Mouse (Mus musculus) cerebellum, adult 9-10 months (tissue): ENCODE results near the gene Slc25a45.

ENCODE experiments used
- DNase-seq: peaks from one replicate; pipeline ENCODE4 v3.0.0; 2022

Slc25a45 gene

GRCm38 (mm10) chr19:5893282-5894001 lies 15.8 kb downstream of the Slc25a45 start:
- peak; percentile 49 for DNase-seq

DNA sequence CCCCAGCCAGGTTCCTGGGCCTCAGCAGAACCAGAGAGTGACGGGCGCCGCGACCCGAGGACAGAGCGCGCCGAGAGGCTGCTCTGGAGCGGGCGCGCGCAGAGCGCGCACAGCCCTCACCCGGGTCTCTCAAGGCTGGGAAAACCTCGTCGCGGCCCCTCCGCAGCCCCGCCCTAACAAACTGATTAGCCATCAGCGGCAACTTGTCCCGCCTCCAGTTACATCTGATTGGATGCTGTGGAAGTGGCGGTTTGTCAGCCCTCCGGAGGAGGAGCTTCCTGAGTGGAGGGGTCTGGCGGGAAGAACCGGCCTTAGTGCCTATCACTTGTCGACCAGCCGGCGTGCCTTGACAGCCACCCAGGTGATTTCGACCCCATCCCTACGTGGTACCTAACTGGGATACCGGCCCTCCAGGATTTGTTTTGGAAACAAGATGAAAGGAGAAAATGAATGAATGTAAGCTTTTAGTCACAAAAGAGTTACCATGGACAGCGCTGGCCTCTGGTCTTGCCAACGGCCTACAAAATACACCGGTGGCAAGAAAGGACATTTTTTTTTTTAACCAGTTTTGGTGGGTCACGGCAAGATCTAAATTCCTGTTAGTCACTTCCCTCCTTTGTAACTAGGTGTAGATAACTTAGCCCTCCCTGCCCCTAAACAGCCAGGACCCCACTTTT lies 16.5 kb downstream of the Slc25a45 start, which contains the start of gene Tigd3:
Gene Tigd3 (minus strand): TSS at position 148 of the 677 bp plus-strand sequence.
- peak; percentile 96 for DNase-seq

DNA sequence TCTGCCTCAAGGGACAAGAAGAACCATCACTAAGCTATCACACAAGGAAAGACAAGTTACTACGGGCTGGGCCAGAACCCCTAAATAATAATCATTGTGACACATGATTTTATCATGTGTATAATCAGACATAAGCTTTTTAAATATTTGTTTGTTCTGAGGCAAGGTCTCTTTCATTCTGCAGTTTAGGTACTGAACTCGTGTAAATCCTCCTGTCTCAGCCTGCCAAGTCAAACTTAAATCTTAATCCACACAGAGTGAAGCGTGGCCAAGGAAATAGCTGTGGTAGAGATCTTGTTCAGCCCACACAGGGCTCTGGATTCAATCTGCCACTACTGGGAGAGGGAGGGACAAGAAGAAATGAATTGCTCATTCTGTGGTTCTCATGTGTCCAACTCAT lies 29.7 kb downstream of the Slc25a45 start:
- DNase-seq = no peak

- DNase-seq = no peak
These were observed 32.6 kb downstream of the Slc25a45 start for GRCm38 (mm10) chr19:5910221-5910620.

GRCm38 (mm10) chr19:5911430-5912102 lies 34.0 kb downstream of the Slc25a45 start:
- no peak for DNase-seq

DNA sequence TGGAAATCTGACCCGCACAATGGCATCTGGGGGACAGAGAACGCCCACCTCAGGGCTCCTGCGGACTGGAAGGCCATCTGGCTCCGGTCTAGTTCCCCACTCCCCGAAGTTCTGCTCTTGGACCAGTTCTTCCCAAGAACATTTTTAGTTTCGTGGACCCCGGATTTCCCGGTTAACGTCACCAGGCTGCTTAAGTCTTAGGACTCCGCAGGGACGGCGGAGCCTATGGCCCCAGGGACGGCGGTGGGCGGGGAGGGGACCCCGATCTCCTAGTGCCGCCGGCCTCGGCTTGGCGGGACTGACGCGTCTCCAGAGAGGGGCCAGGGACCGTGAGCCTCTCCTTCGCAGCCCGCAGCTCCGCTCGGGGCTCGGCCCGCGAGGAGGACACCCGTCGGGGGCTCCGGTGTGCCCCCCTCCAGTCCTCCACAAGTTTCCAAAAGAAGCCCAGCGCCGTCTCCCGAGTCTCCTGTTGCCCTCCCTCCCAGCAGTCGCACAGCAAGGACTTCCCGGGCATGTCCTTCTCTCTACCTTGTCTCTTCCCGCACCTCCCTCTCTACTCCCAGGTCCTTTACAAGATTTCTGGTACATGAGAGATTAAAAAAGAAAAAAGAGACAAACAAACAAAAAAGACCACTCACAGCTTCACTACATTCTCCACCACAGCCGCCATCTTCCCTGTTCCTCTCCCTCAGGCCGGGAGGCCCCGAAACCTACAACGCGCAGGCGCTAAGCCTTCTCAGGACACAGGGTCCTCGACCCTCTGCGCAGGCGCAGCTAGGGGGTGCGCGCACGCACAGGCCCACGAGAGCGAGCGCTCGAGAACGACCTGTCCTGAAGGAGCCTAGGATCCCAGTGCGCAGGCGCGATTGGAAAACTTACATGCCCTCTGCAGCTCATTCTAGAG lies 34.7 kb downstream of the Slc25a45 start:
- DNase-seq = peak; percentile 99

DNA sequence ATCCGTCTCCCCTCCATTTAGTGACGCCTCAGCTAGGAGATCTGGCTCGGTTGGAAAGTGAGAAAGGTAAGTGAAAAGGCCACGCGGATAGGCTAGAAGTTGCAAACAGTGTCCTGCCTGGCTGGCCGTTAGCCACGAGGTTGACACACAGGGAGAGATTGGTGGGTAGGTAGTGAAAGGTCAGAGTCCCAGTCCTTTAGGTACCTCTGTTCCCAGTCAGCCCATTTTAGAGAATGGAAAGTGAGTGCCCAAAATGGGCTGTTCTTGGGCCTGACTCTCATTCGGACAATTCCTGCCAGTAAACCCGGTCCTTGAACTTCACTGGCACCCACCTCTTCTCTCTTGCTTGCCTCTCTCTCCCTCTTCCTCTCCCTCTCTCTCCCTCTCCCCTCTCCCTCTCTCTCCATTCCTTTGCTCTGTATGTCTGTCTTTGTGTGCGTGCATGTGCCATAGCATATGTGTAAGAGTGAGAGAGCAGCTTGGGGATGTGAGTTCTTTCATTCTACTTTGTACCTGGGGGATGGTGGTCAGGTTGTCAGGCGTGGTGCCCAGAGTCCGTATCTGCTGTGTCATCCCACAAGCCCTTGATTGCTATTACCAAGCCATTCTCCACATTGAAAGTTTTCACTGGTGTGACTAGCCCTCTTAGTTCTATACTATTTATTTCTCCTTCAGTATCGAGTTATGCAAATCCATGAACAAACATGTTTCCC lies 35.6 kb downstream of the Slc25a45 start, which contains the start of gene Dpf2:
Gene Dpf2 (minus strand): TSS at position 4 of the 713 bp plus-strand sequence.
- no peak for DNase-seq

DNA sequence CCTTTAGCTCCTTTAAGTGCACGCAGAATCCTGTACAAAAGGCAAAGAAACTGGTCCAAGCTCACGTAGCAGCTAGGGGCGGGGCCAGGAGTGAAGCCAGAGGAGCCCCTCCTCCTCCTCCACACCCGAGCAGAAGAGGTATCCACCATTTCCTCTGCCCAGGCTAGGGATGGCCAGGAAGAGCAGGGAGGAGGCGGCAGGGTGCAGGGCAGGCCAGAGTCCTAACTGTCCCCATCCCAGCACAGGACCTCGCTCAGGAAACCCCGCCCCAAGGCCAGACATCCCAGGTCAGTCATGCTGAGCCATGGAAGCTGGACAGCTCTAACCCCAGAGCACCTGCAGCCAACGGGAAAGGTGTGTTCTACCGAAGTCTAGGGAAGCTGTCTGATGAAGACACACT lies 44.1 kb downstream of the Slc25a45 start:
- DNase-seq = no peak

DNA sequence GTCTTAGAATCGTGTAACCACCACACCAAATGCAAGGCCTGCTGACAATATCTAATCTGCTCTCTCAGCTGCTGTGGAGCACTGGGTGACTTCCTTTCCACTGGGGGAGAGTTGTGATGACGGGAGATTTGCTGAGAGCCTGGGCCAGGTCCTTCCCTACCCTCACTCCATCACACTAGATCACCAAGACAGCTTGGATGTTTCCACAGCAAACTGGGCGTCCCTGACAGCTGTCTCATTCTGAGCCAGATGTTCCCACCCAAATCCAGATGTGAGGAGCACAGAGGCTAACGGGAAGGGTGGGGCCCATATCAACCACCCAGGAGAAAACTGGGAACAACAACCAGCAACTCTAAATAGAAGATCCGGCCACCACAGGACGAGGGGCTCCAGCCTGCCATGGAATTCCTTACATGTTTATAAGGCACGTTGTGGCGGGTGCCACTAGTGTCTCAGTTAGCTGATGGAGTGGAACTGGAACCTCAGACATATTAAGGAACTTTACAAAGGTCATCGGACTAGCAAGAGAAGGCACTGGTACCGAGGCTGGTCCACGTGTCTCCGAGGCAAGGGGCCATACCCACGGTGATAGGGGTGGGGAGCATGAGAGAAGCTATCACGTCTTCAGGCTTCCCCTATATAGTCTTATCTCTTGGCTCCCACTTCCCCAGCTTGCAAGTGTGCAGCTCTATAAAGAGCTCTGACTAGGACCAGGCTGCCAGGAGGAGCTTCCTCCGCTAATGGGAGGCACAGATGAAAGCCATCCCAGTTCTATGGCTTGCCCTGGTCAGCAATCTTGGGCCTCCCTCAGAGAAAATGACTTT lies 44.7 kb downstream of the Slc25a45 start:
- DNase-seq = no peak

- no peak for DNase-seq
These were observed 45.4 kb downstream of the Slc25a45 start for GRCm38 (mm10) chr19:5922963-5923362.

DNA sequence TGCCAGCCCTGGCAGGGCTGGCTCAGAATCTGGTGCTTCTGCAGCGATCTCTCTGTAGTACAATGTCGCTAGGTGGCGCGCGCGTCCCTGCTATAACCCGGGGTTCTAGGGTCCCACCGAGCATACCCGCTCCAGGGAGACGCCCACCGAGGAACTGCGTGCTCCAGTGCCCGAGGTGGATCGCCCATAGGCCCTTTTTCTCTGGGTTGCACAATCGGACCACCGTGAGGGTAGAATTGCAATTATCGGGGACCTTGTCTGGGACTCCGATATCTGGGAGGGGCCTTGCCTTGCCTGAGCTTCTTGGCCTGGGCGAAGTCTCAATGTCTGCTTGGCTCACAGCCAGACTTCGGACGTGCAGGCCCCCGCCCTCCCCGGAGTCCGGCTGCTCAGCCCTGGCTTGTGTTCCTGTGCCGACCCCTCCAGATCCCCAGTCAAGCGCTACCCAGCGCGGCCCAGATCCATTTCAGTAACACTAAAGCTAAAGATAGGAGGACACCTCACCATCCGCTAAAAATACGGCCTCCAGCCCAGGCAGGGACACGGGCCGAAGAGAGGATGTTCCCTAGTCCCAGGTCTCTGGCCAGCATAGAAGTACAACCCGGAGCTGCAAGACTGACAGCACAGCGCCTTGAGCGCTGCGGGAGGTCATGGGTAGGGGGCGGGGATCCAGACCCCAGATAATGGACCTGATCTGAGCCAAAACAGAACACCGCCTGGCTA lies 46.5 kb downstream of the Slc25a45 start:
- DNase-seq = peak; percentile 90

DNA sequence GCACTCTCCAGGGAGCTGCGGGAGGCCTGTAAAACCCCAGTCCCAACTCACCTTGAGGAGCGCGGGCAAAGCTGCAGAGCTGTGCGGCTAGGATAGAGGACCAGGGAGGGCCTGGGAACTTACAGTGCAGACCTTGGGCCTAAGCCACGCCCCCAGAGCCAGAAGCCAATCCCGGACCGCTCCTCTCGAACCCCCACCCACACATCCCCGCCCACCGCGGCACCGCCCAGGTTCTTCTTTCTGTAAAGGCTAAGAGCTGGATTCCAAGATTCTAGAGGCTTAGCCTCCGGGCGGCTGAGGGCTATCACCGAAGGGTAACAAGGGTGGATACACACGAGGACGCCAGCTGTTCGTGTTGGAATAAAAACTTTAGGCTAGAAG lies 47.1 kb downstream of the Slc25a45 start, which contains the start of gene Cdc42ep2:
Gene Cdc42ep2 (minus strand): TSS at position 104 of the 381 bp plus-strand sequence.
- peak; percentile 95 for DNase-seq

- no peak for DNase-seq
These were observed 47.8 kb downstream of the Slc25a45 start for GRCm38 (mm10) chr19:5925311-5925855.

DNA sequence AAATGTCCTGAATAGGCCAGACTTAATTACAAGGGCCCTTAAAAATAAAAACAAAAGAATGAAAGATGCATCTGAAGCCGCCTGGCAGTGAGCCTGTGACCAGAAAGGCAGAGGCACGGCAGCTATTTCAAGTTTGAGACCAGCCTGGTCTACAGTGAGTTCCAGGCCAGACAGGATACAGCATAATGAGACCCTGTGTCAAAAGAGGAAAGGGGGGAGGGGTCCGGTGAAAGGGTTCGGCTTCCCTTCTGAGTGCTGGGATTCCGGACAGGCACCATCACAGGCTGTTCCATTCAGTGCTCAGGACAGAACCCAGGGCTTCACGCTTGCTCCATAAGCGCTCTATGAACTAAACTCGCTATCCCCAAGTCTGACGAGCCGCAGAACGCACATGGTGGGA lies 49.4 kb downstream of the Slc25a45 start:
- DNase-seq = no peak

- DNase-seq = no peak
These were observed 49.9 kb downstream of the Slc25a45 start for GRCm38 (mm10) chr19:5927532-5927931.

DNA sequence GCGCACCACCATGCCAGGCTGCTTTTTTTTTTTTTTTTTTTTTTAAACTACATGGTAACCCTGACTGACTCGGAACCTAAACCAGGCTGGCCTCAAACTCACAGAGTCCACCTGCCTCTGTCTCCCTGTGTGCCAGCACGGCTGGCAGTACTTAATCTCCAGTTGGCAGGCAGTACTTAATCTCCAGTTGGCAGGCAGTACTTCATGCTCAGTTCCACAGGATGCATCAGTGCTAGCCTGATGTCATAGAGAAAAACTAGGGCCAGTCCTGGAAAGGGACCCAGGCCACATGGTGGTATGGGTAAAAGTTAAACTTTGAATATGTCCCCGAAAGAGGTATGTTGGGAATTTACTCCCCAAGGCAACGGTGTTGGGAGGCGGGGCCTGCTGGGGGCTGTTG lies 50.5 kb downstream of the Slc25a45 start:
- DNase-seq = no peak

GRCm38 (mm10) chr19:5928546-5928945 lies 50.9 kb downstream of the Slc25a45 start:
- DNase-seq = no peak

- no peak for DNase-seq
These were observed 52.3 kb downstream of the Slc25a45 start for GRCm38 (mm10) chr19:5929634-5930596.

DNA sequence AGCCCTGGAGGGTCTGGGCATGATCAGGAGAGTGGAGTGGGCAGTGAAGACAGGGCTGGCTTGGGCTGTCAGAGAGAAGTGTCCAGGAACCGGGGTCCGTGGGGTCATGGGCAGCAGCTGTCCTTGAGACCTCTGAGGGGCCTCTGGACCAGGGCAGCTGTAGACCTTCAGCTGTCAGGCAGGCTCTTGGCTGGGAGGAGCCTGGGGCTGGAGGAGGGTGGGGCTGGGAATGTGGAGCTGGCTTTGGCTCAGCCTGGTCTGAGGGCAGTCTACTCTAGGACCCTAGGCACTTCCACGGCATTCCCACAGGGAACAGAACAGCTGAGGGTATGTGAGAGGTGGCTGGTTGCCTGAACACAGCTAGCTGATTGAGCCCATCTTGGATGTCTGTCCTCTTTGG lies 57.7 kb downstream of the Slc25a45 start:
- no peak for DNase-seq
